Mouse (Mus musculus) gastrocnemius, postnatal 36 days (tissue): ENCODE measurements around the gene Phactr4. TPM values are rescaled to one million over a fixed set of nuclear protein-coding genes. Genes with fewer than 3 reads are reported as not detected.

ENCODE experiments used
- DNase-seq, 2 experiments: peaks; one replicate each; pipeline ENCODE4 v3.0.0; 2022
- intact Hi-C: fragments of 180-260 bp; cut with DNase I; formaldehyde crosslinking; loops from one replicate; pipeline ENCODE4 v1.15.1; 2025
- total RNA-seq, 2 experiments: library from RNA; stranded (reverse); gene quantifications; 2 replicates each; pipeline ENCODE4 v1.2.3; 2021

Gene Phactr4
- total RNA-seq, 2 experiments from 2014 or later = 10.6 to 11.4 TPM

GRCm38 (mm10) chr4:132380965-132381616 lies 41.2 kb downstream of the Phactr4 start:
- intact Hi-C loops = no loop called here
- no peak for DNase-seq

- intact Hi-C loops = no loop called here
- DNase-seq = no peak
Measured at GRCm38 (mm10) chr4:132373820-132374219, 48.5 kb downstream of the Phactr4 start.

- intact Hi-C loops = no loop called here
- DNase-seq = no peak
Measured at GRCm38 (mm10) chr4:132369953-132370750, 52.1 kb downstream of the Phactr4 start.

GRCm38 (mm10) chr4:132367480-132368201 lies 54.6 kb downstream of the Phactr4 start:
- no peak for DNase-seq
- intact Hi-C loops = no loop called here

- intact Hi-C loops = no loop called here
Measured at GRCm38 (mm10) chr4:132365450-132366060, 56.7 kb downstream of the Phactr4 start.

GRCm38 (mm10) chr4:132363487-132363886 lies 58.8 kb downstream of the Phactr4 start:
- intact Hi-C loops = no loop called here
- DNase-seq = no peak

More at GRCm38 (mm10) chr4:132365450-132366060, 56.7 kb downstream of the Phactr4 start:
- no peak for DNase-seq

GRCm38 (mm10) chr4:132359510-132359909 lies 62.8 kb downstream of the Phactr4 start:
- intact Hi-C loops = no loop called here
- no peak for DNase-seq

- intact Hi-C loops = no loop called here
- no peak for DNase-seq
Measured at GRCm38 (mm10) chr4:132356170-132356569, 66.1 kb downstream of the Phactr4 start.

GRCm38 (mm10) chr4:132355403-132355802 lies 66.9 kb downstream of the Phactr4 start:
- intact Hi-C loops = no loop called here
- no peak for DNase-seq

- intact Hi-C loops = no loop called here
- no peak for DNase-seq
Measured at GRCm38 (mm10) chr4:132354571-132354970, 67.7 kb downstream of the Phactr4 start.

GRCm38 (mm10) chr4:132353481-132353885 lies 68.8 kb downstream of the Phactr4 start, which contains the start of gene Rcc1:
Gene Rcc1, minus strand, starts transcription at chr4:132353605.
- DNase-seq = peak; percentile 88
- intact Hi-C loops = no loop called here

GRCm38 (mm10) chr4:132352739-132353138 lies 69.5 kb downstream of the Phactr4 start:
- no peak for DNase-seq
- intact Hi-C loops = no loop called here

GRCm38 (mm10) chr4:132351401-132351800 lies 70.9 kb downstream of the Phactr4 start:
- no peak for DNase-seq
- intact Hi-C loops = no loop called here

GRCm38 (mm10) chr4:132350854-132351253 lies 71.4 kb downstream of the Phactr4 start:
- intact Hi-C loops = no loop called here
- no peak for DNase-seq

- intact Hi-C loops = no loop called here
- no peak for DNase-seq
Measured at GRCm38 (mm10) chr4:132350123-132350740, 72.1 kb downstream of the Phactr4 start.

GRCm38 (mm10) chr4:132349495-132350122 lies 72.7 kb downstream of the Phactr4 start:
- no peak for DNase-seq
- intact Hi-C loops = loop anchor here (1.0 to 5.0 kb wide), 3 partner anchors 56 to 262 kb away; partner anchors contain the start of gene Ythdf2

GRCm38 (mm10) chr4:132346661-132347060 lies 75.6 kb downstream of the Phactr4 start:
- no peak for DNase-seq
- intact Hi-C loops = loop anchor here (5.0 kb wide), 2 partner anchors 134 to 259 kb away; partner anchors contain the start of gene Ythdf2

- DNase-seq = no peak
- intact Hi-C loops = loop anchor here (5.0 kb wide), 2 partner anchors 134 to 259 kb away; partner anchors contain the start of gene Ythdf2
Measured at GRCm38 (mm10) chr4:132346261-132346660, 76.0 kb downstream of the Phactr4 start.

GRCm38 (mm10) chr4:132345843-132346212 lies 76.5 kb downstream of the Phactr4 start:
- intact Hi-C loops = loop anchor here (2.0 to 5.0 kb wide), 3 partner anchors 53 to 259 kb away; partner anchors contain the start of gene Ythdf2
- DNase-seq = no peak
